Mouse (Mus musculus) megakaryocyte, embryonic 14.5 days (primary cell): ENCODE measurements around the gene Babam2.

Experiments
- FLI1 ChIP-seq: IDR thresholded peaks from 2 replicates; pipeline ENCODE4 v1.6.1; 2012; ENCODE audit warnings: low read length, inconsistent platforms, mixed read lengths
- GATA1 ChIP-seq: IDR thresholded peaks from 3 replicates; pipeline ENCODE4 v1.6.1; 2012; ENCODE audit warnings: mixed read lengths, low read length, inconsistent platforms, borderline replicate concordance

DNA sequence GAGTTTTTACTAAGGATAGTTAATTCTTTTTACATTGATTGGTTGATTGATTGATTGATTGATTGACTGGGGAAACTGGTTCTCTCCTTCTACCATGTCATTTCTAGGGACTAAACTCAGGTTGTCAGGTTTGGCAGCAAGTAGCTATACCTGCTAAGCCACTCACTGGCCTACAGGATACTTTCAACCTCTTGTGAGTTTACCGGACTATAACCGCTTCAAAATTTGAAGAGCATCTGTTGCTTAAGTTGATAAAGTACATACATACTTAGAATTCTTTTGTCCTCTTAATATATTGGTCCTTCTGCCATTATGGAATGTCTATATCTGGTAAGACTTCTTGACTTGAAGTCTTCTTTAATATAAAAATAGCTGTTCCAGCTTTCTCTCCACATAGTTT lies 363.0 kb downstream of the Babam2 start:
- TF ChIP-seq GATA1 (no peak), FLI1 (no peak)
